Mouse (Mus musculus) CD4-positive, CD25-positive, alpha-beta regulatory T cell, adult 4 months (primary cell): Measurements from ENCODE around the gene Pfn3. TPM values are rescaled to one million over a fixed set of nuclear protein-coding genes. Genes with fewer than 3 reads are reported as not detected.

Experiments used
- ATAC-seq: one replicate; pipeline ENCODE4 v1.8.0; 2017
- polyA plus RNA-seq, 2 experiments: library from polyadenylated mRNA; unstranded; fragments of 100-300 nt; shearing (Covaris generic); gene quantifications; one replicate each; pipeline ENCODE4 v1.2.1; 2017

Gene Pfn3
- polyA plus RNA-seq, 2 experiments from 2014 or later, result not detected

DNA sequence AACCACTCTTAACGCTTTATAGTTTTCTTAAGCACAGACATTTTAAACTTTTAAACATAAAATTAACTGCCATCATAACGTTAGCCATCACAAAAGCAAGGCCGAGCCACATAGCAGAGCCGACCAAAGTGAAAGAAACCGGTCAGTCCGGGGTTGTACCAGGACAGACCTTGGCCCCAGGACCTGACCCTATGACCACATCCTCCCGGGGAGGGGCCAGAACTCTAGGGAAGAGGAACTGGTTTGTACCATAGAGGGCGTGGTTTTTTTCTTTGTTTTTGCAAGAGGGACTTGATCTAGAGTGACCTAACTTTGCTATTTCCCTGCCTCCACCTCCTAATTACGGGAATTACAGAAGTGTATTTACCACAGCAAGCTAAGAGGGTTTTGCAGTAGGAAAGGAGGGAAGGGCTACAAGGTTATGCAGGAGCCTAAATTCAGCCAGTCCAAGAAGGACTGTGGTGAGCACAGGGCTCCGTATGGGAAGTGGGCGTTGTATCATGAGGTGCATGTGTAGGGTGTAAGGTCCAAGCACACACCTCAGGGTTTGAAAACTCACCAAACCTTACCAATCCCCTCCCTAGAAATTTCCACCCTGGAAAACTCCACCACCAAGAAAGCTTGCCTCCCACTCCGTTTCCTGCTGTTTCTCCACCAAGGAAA lies 14.3 kb upstream of the Pfn3 start:
- no peak for ATAC-seq

GRCm38 (mm10) chr13:55426613-55427012 lies 11.6 kb upstream of the Pfn3 start, which contains the start of gene F12:
TSS of gene F12 (minus strand) at chr13:55426793.
- no peak for ATAC-seq

DNA sequence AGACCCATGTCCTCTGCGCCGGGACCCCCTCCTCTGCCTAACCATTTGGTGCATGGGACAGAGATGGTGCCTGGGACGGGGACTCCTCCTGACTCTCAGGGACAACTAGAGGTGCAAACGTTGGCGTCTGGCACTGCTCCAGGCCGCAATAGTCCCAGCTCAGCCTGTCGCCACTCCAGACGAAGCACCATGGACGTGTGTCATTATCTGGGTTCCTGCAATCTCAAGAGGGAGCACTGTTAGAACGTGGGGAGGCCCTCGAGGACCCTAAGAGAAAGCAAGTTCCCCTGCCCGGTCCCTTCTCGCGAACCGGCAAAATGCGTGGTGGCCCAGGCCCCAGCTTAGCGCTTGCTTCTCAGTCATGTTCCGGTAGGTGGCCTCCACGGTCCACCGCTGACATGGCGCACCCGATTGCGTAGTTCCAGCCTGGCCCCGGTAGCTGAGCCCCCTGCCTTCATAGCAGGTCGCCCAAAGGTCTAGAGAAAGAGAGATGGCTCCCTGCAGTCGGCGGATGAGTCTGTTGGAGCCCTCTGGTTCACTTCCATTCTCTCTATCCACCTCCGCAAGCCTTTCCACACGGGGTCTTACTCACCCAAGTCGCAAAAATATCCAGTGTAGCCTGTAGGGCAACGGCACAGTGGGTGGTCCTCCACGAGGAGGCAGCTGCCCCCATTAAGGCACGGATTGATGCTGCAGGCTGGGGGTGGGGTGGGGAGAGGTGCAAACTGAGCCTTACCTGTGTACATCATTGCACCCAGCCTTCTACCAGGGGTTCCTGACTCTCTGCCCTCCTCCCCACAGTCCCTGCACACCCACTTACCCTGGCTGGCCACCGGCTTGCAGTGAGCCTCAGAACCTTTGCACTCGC lies 6.1 kb upstream of the Pfn3 start:
- ATAC-seq, result peak; percentile 84

DNA sequence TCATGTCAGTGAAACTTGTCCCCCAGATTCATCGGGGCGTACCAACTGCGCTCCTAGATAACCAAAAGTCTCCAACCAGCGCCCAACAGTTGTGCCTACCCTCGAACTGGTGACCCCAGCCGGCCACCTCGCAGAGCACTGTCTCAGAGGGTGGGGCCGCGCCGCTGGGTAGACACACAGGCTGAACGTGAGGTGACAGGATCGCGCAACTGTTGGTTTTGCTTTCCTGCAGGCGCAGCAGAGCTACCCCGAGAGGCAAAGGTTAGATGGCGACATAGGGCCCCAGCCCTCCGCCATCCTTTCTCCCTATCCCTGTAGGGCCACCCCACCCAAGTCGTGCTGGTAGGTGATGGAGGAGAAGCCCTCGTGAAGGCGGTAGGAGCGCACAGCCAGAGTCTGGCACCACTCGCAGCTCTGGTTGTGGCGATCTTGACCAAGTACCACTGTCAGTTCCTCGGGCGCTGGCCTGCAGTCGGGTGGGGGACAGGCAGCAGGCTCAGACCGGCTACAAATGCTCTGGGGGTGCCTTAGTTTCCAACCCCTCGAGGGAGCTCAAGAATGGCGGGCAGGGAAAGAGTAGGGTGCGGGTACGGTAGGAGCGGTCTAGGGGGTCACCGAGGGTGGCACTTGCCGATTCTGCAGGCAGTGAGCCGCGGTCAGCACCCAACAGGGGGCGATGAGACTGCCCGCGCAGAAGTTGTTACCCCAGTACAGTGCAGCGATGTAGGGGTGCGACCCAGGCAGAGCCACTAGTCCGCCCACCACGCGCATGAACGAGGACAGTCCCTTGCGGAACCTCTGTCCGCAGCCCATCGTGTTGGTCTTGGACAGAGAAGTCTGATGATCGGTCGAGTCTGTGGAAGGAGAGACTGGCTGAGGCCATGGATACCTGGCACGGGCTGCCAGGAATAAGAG lies 5.2 kb upstream of the Pfn3 start:
- ATAC-seq, result no peak

DNA sequence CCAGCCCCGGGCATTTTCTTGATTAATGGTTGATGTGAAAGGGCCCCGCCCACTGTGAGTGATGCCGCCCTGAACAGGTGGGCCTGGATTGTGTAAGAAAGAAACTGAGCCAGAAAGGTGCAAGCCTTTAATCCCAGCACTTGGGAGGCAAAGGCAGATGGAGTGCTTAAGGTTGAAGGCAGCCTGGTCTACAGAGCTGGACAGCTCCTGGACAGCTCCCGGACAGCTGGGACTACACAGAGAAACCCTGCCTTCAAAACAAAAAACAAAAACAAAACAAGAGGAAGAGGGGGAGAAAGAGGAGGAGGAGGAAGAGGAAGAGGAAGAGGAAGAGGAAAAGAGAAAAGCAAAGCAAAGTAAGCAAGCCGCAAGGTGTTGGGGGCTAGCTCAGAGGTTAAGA lies 4.1 kb upstream of the Pfn3 start:
- no peak for ATAC-seq

- peak; percentile 76 for ATAC-seq
These were observed 3.0 kb upstream of the Pfn3 start for GRCm38 (mm10) chr13:55418004-55418403.

DNA sequence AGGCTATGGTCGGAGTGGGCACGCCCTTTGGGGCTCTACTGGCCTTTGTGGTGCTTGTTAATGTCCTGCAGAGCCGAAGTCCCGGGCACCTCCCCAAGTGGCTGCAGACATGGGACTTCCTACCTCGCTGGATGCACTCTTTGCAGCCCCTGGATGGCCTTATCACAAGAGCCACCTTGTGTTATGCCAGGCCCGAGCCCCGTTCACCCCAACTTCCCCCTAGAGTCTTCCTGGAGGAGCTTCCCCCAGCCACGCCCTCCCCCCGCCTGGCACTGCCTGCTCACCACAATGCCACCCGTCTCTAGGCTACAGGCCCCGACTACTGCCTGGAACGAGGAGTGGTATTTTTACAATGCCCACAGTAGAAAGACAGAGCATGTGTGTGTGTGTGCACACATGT lies 1.7 kb downstream of the Pfn3 start:
- ATAC-seq, result no peak

- no peak for ATAC-seq
These were observed 2.3 kb downstream of the Pfn3 start for GRCm38 (mm10) chr13:55412643-55413307.

- no peak for ATAC-seq
These were observed 3.2 kb downstream of the Pfn3 start for GRCm38 (mm10) chr13:55411826-55412225.

DNA sequence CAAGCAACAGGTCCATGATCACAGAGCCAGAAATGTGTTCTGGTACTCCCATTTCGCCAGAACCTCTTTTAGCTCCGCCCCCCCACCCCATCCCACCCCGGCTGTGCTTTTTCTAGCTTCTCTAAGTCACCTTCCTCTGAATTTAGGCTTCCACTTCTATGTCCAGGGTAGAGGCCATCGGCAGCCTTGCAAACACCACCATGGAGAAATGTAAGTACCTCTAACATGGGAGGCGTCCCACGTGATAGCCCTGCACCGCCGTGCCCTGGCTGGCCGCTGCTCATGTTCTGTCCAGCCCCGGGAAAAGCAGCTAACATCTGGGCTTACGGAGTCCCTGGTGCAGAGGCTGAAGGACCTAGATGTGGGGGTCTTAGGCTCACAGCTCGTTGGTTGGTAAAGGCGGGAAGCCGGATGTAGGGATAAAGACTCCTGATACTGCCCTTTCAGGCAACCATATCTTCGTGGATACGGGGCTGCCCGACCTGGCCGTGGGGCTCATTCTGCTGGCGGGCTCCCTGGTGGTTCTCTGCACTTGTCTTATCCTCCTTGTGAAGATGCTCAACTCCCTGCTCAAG lies 6.4 kb downstream of the Pfn3 start:
- no peak for ATAC-seq

GRCm38 (mm10) chr13:55407341-55407740 lies 7.7 kb downstream of the Pfn3 start:
- ATAC-seq, result no peak

GRCm38 (mm10) chr13:55405783-55406390 lies 9.1 kb downstream of the Pfn3 start:
- ATAC-seq, result peak; percentile 69

DNA sequence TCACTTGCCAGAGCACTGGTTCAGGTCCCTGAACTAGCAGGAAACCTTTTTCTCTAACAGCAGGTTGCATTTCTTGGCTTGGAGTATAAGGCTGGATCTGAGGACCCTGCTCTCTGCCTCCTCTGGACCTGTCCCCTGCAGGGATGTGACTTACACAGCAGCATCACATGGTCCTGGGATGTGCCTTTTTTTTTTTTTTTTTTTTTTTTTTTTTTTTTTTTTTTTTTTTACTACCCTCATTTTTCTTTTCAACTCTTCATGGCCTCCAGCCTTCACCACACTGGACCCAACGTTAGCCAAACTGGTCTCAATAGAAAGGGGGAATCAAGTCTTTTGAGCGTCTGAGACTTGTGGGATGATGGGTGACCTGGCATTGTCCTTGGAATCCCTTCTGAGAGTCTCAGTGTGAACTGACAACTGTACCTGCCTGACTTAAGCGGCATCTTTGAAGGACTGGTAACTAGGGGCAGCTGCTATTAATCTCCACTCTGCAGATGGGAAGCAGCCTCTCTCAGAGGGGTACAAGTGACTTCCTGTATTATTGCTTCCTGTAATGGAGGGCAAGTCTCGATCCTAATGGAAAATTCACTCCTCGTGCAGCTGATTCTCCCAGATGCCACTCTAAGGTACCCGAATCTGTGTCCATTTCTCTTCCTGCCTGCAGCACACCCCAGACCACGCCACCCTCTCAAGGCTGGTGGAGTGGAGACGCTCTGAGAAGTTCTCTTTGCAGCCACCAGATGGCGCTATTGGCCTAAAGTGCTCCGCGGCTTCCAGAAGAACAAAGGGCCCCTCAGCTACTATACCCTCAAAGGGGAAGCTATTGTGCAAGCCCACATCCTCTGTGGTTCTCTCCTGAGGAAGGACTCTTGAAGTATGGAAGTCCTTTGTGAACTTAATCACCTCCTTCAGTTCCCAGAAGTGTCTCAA lies 9.9 kb downstream of the Pfn3 start:
- ATAC-seq, result peak; percentile 96

GRCm38 (mm10) chr13:55403935-55404852 lies 10.8 kb downstream of the Pfn3 start:
- no peak for ATAC-seq

GRCm38 (mm10) chr13:55403266-55403665 lies 11.8 kb downstream of the Pfn3 start:
- no peak for ATAC-seq

DNA sequence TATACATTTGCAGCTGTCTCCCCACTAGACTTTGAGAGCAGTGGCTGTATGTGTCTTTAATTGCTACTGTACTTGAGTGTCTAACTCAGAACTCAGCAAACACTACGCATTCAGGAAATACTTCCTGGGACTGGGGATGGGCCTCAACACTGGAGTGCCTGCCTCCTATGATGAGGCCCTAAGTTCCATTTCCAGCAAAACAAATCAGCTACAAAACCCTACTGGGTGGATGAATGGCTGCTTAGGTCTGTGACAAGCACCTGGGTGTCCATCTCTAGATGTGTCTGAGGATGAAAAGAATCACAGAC lies 15.0 kb downstream of the Pfn3 start:
- ATAC-seq, result no peak

DNA sequence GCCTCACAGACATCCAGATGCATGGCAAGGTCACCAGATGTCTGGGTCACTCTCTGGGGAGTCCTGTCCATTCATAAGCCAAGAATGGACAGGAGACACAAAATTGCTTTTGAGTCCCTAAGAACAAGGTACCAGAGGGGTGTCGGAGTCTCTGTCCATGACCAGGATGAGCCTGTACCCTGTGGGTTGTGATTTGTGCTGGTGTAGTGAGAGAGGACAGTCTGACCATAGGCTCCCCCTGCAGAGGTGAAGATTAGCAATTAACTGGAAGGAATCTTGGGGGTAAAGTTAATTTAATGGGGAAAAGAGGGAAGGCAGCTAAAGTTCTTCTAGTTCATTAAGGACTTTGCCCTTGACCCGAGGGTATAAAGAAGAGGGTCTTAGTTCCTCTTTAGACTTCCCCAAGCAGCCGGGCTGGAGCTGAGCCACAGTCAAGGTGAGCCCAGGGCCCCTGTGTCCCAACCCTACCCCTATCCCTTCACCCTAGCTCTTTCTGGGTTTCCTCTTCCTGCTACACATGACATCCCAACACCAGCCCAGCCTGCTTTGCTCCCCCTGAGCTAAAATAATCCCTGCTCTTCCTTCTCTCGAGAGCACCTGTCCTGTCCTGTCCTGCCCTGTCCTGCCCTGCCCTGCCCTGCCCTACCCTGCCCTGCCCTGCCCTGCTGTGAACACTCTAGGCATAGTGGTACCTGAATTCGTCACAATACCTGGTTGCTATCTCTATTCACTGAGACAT lies 15.6 kb downstream of the Pfn3 start:
- ATAC-seq, result no peak

DNA sequence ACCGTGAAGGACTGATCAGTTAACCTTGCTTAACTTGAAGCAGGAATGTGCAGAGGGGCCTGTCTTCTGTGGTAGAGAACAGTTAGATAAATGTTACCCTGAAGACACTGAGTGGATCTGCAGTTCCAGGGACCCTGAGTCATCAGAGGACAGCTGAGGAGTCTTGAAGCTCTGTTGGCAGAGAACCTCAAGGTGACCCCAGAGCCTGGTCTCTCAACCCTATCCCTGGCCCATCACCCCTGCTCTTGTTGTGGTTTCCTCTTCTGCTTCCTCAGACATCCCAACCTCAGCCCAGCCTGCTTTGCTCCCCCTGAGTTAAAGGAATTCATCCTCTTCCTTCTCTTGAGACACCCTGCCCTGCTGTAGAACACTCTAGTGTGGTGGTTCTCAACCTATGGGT lies 16.9 kb downstream of the Pfn3 start, which contains the start of gene Slc34a1:
Gene Slc34a1 (plus strand): TSS at position 100 of the 400 bp plus-strand sequence.
- no peak for ATAC-seq

DNA sequence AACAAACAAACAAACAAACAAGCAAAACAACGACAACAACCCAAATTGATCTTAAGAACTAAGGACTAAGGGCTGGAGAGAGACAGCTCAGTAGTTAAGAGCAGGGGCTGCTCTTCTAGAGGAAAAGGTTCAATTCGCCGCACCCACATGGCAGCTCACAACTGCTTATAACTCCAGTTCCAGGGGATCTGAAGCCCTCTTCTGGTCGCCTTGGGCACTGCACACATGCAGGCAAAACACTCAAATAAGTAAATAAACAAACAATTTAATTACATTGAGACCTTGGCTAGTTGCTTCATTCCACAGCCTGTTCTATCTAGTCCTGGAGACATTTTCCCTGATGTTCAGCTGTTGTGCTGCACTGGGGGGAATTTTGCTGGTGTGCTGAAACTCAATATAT lies 22.1 kb downstream of the Pfn3 start:
- ATAC-seq, result no peak
